Mouse (Mus musculus) G1E (cell line): ENCODE results near the gene Cradd. TPM values are rescaled to one million over a fixed set of nuclear protein-coding genes. Genes with fewer than 3 reads are reported as not detected.

Experiments
- ATAC-seq: 2 replicates; pipeline ENCODE4 v1.8.0; 2016; ENCODE audit warnings: mild to moderate bottlenecking; ENCODE audit not compliant: insufficient number of reproducible peaks, poor library complexity, low FRiP score, severe bottlenecking; ENCODE audit errors: extremely low read depth
- DNase-seq: peaks from one replicate; pipeline ENCODE4 v3.0.0; 2012; ENCODE audit warnings: low spot score
- H3K27me3 ChIP-seq: 2 replicates; pipeline ENCODE4 v1.6.1; 2012; ENCODE audit warnings: mild to moderate bottlenecking, low read length, inconsistent platforms; ENCODE audit not compliant: insufficient read depth
- H3K36me3 ChIP-seq: replicated peaks from 2 replicates; pipeline ENCODE3; 2012; ENCODE audit warnings: mild to moderate bottlenecking, inconsistent platforms
- H3K4me1 ChIP-seq: 2 replicates; pipeline ENCODE4 v1.6.1; 2012; ENCODE audit warnings: low read depth, low read length, inconsistent platforms, mixed read lengths; ENCODE audit not compliant: insufficient read depth
- H3K4me3 ChIP-seq: 2 replicates; pipeline ENCODE4 v1.5.1; 2012; ENCODE audit warnings: low read depth, mild to moderate bottlenecking, inconsistent platforms, low read length, moderate library complexity, mixed read lengths
- H3K9me3 ChIP-seq: replicated peaks from 2 replicates; pipeline ENCODE4 v1.6.1; 2012; ENCODE audit warnings: inconsistent platforms
- CTCF ChIP-seq: IDR thresholded peaks from 2 replicates; pipeline ENCODE4 v1.5.1; 2012; ENCODE audit warnings: low read depth, low read length, inconsistent platforms, mixed read lengths
- GATA1 ChIP-seq: IDR thresholded peaks from 2 replicates; pipeline ENCODE4 v1.6.1; 2012; ENCODE audit warnings: borderline replicate concordance, low read length, inconsistent platforms, mixed read lengths
- GATA2 ChIP-seq: IDR thresholded peaks from 2 replicates; pipeline ENCODE4 v1.6.1; 2012; ENCODE audit warnings: low read depth, low read length, inconsistent platforms, borderline replicate concordance
- POLR2AphosphoS5 ChIP-seq: IDR thresholded peaks from 2 replicates; pipeline ENCODE4 v1.6.1; 2012; ENCODE audit warnings: low read depth, low read length, inconsistent platforms; ENCODE audit not compliant: insufficient replicate concordance
- TAL1 ChIP-seq: conservative IDR thresholded peaks from 2 replicates; pipeline ENCODE4 v1.6.1; 2012; ENCODE audit warnings: low read depth, low read length, inconsistent platforms, mixed read lengths
- polyA plus RNA-seq: library from polyadenylated mRNA; stranded (reverse); fragments of >175 nt; gene quantifications from 2 replicates; pipeline ENCODE4 v1.2.3, GENCODE M21; 2012
- total RNA-seq, 2 experiments: library from RNA; stranded (forward) in 1 of 2; stranded (reverse) in 1 of 2; fragments of 200-1000 nt in 1 of 2; fragments of >200 nt in 1 of 2; fragmentation: Nextera tagmentation in 1 of 2; gene quantifications; 2 replicates each; pipeline ENCODE4 v1.2.3; 2014 to 2017

Gene Cradd
- total and polyA plus RNA-seq, 3 experiments: 9.0 to 81.4 (median 22.5) TPM

- Histone ChIP-seq H3K36me3 (peaks cover 50% of the 10 kb centered on the region), H3K9me3 (no peaks in the 10 kb centered on the region), H3K27me3 (no peaks in the 10 kb centered on the region), H3K4me1 (peaks cover 62% of the 10 kb centered on the region), H3K4me3 (no peak overlapping the region)
- ATAC-seq (no peak), DNase-seq (no peak)
- TF ChIP-seq CTCF (no peak), GATA1 (no peak), POLR2AphosphoS5 (no peak), TAL1 (no peak), GATA2 (no peak)
These were observed 14.3 kb downstream of the Cradd start for GRCm38 (mm10) chr10:95309412-95310322.

GRCm38 (mm10) chr10:95308991-95309390 is 14.9 kb downstream of the Cradd start:
- ATAC-seq (no peak), DNase-seq (no peak)
- Histone ChIP-seq H3K4me3 (no peak overlapping the region), H3K36me3 (peaks cover 51% of the 10 kb centered on the region), H3K27me3 (no peaks in the 10 kb centered on the region), H3K4me1 (peaks cover 61% of the 10 kb centered on the region), H3K9me3 (no peaks in the 10 kb centered on the region)
- TF ChIP-seq CTCF (no peak), POLR2AphosphoS5 (no peak), TAL1 (no peak), GATA2 (no peak), GATA1 (no peak)

- Histone ChIP-seq H3K36me3 (peaks cover 47% of the 10 kb centered on the region), H3K9me3 (no peaks in the 10 kb centered on the region), H3K4me3 (no peak overlapping the region), H3K27me3 (no peaks in the 10 kb centered on the region), H3K4me1 (peaks cover 53% of the 10 kb centered on the region)
- no peak for TF ChIP-seq GATA1
- TF ChIP-seq GATA2: no peak
- no peak for TF ChIP-seq CTCF
- no peak for TF ChIP-seq TAL1
- no peak for TF ChIP-seq POLR2AphosphoS5
- DNase-seq (no peak), ATAC-seq (no peak)
These were observed 16.0 kb downstream of the Cradd start for GRCm38 (mm10) chr10:95307916-95308315.

GRCm38 (mm10) chr10:95306824-95307552 is 16.9 kb downstream of the Cradd start:
- DNase-seq: no peak
- Histone ChIP-seq H3K4me3 (no peak overlapping the region), H3K4me1 (peaks cover 54% of the 10 kb centered on the region), H3K9me3 (no peaks in the 10 kb centered on the region), H3K27me3 (no peaks in the 10 kb centered on the region), H3K36me3 (peaks cover 51% of the 10 kb centered on the region)
- no peak for ATAC-seq
- TF ChIP-seq GATA2: no peak
- no peak for TF ChIP-seq TAL1
- no peak for TF ChIP-seq POLR2AphosphoS5
- TF ChIP-seq CTCF: no peak
- TF ChIP-seq GATA1: no peak

- ATAC-seq (no peak), DNase-seq (no peak)
- H3K36me3 ChIP-seq: peaks cover 45% of the 10 kb centered on the region
- peaks cover 50% of the 10 kb centered on the region for H3K4me1 ChIP-seq
- H3K9me3 ChIP-seq: no peaks in the 10 kb centered on the region
- no peak for TF ChIP-seq CTCF
- no peak for TF ChIP-seq GATA2
- TF ChIP-seq POLR2AphosphoS5: no peak
- TF ChIP-seq GATA1: no peak
- TF ChIP-seq TAL1: no peak
- H3K27me3 ChIP-seq: no peaks in the 10 kb centered on the region
- H3K4me3 ChIP-seq: no peak overlapping the region
These were observed 19.7 kb downstream of the Cradd start for GRCm38 (mm10) chr10:95304240-95304639.

GRCm38 (mm10) chr10:95302211-95303163 is 21.4 kb downstream of the Cradd start:
- Histone ChIP-seq H3K9me3 (no peaks in the 10 kb centered on the region), H3K4me3 (no peak overlapping the region)
- ATAC-seq: no peak

More at GRCm38 (mm10) chr10:95302211-95303163, 21.4 kb downstream of the Cradd start:
- H3K4me1 ChIP-seq: peaks cover 57% of the 10 kb centered on the region
- DNase-seq: no peak
- no peaks in the 10 kb centered on the region; the same call in 1 of the 2 replicates for H3K27me3 ChIP-seq
- H3K36me3 ChIP-seq: peaks cover 47% of the 10 kb centered on the region
- TF ChIP-seq POLR2AphosphoS5: no peak
- TF ChIP-seq GATA2: no peak
- TF ChIP-seq CTCF: no peak
- no peak for TF ChIP-seq TAL1
- no peak for TF ChIP-seq GATA1
